Mouse (Mus musculus): ENCODE data around the gene Rbm38.
A peak's percentile ranks its signal among the peaks of the same experiment; 100 is the strongest.

Gene Rbm38

DNA sequence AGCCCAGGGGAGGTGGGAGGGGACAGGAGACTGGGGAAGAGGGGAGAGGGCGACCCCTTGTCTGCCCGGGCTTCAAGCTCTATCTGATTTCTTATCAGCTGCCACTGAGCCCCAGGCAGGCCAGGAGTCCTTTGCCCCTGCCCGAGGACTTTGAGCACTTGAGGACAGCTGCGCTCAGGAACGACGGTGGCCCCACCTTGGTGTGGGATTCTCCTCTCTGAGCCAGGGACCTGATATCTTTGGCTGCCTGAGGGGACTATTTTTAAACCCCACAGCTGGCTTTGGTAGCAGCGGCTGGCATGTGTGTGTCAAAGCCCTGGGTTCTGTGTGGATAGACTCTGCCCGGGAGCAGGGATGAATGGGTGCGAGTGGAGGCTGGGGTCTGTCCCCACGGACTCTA lies 37.3 kb downstream of the Rbm38 start:
- no peak for DNase-seq (ENCODE audit: low spot score in 2 of 2)

DNA sequence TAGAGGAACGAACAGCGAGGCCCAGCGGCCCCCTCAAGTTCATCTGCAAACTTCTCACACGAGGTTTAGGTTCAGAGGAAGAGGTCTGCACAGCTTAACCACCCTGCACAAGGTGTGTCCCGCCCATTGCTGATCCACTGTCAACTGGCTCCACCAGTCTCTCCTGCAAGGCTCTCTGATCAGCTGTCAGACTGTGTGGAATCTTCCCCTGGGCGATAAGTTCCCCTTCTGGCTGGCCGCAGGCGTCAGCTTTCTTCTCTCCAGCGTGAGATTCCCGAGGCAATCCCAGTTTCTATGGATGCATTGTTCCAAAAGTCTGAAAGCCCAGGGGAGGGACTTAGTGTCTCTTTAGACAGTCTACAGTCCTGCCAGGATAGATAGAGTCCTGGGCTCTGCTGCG lies 38.0 kb downstream of the Rbm38 start:
- no peak for DNase-seq (ENCODE audit: low spot score in 2 of 2)

DNA sequence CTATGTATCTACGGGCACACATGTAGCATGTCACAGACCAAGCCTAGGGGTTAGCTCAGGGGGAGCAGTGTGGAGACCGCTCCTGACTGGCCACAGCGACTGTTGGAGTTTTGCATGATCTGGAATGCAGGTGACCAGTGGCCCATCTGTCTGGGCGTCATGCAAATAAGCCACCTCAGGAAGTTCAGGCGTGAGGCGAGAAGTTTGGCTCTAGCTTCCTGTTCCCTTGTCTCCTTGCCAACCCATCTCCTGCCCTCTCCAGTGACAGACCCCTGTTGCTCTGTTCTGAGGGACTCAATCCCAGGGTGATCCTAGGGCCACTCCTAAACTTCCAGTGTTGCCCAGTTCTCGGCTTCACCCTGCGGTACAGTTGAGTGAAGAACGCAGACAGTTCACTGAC lies 40.2 kb downstream of the Rbm38 start:
- DNase-seq (ENCODE audit: low spot score in 2 of 2): peak; percentile 23 to 29

DNA sequence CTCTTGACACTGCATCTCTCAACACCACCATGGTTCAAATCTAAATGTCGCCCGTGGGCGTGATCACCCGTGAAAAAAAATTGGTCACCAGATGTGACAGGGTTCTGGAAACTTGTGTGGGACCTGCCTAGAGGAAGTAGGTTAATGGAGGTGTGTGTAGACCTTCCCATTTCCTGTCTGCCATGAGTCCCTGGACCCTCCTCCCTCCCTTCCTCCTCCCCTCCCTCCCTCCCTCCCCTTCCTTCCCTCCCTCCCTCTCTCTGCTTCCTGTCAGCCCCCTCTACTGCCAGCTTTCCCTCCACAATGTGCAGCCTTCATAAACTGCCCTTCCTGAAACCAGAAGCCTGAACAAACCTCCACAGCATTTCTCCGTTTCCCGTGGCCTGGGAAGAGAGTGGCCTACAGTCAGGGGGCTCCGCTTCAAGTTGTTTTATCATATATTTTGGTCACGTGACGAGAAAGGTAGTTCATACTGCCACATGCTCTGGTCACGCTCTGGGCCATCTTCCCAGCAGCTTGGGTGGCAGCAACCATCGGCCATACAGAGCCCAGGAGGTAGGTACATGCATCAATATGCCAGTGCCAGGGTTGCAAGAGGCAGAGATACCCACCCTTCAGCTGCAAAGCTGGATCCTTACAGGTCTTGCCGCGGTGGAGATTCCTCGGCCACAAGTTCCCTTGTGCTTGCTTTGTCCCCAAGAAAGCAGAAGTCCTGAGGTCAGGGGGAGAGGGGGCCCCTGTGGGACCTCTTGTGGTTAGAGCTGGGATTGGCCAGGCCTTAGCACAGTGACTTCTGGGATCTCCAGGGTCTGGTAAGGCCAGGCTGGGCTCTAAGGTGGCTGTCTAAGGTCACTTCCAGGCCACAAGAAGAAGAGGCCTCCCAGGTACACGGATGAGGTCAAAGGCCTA lies 41.4 kb downstream of the Rbm38 start:
- peak; percentile 44 to 68 for DNase-seq (ENCODE audit: low spot score in 2 of 2)

DNA sequence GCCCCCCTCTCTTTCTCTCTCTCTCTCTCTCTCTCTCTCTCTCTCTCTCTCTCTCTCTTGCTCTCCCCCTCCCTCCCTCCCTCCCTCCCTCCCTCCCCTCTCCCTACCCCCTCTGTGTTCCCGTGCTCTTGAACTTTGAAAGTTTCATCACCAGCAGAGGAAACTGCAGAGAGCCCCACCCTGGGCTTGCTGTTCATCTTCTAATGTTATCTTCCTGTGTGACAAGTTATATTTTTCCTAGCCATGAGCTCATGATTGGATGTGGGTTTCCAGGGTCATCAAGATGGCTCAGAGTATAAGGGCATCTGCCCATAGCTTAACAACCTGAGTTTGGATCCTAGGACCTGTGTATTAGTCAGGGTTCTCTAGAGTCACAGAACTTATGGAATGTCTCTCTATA lies 42.9 kb downstream of the Rbm38 start:
- no peak for DNase-seq (ENCODE audit: low spot score in 2 of 2)

DNA sequence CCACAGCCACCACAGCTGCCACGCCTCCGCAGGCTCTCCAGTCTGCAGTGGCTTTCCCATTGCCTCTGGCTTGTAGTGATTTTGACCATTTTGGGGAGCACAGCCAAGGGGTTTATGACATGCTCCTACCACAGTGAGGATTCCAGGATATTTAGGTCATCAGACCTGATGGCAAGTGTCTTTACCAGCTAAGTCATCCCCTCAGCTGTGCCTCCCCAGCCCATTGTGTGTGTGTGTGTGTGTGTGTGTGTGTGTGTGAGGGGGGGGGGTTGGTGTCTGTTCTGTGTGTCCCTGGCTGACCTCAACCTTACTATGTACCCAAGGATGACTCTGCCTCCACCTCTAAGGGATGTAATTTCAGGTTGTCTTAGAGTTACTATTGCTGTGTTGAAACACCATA lies 44.6 kb downstream of the Rbm38 start:
- no peak for DNase-seq (ENCODE audit: low spot score in 2 of 2)

DNA sequence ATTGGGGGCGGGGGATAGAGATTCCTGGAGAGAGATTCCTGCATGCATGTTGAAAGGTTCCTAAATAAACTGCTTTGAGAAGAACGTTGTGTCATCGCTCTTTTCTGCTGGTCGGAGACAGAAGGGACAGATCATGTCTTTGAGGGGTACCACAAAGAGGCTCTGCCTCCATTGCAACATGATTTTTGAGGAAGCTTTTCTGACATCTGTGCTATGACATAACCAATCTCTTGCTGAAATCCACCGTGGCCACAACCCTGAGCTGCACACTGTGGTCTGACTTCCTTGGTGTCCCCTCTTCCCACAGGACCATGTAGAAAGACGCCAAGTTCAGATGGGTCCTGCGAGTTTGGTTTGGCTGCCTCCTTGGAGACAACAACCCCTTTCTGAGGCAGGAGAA lies 52.6 kb downstream of the Rbm38 start:
- no peak for DNase-seq (ENCODE audit: low spot score in 2 of 2)

DNA sequence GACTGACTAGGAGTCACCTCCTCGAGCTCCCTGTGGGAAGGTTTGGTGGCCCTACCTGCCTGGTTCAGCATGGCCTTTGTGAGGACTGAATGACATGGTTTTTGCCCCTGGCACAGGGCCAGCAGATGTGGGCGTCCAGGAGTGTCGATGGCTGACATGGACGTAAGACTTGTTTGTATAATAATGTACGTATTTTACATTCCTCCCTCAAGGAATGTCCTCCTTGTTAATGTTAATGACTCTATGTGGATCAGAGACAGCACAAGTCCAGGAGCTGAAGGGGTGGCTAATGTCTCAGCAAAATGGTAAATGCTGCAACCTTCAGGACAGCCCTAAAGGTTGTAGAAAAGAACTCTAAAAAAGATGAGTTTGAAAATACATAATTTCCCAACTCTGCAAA lies 53.4 kb downstream of the Rbm38 start:
- DNase-seq (ENCODE audit: low spot score in 2 of 2): no peak

DNA sequence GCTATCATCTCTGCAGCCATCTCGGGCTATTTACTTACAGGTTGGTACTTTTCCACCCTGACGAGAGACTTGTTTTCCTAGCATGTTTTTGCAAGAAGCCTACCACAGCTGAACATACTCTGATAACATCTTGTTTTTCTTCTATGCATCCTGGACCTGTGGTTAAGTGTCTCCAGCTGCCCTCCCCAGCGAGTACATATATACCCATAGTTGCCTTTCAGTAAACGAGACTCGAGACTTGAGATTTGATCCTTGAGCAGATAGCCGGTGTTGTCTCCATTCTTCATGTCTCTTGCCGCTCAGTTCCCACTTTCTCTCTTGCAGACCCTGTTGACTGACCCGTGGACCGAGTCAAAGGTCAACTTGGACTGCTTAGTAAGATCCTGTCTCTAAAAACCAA lies 56.6 kb downstream of the Rbm38 start:
- DNase-seq (ENCODE audit: low spot score in 2 of 2): no peak

DNA sequence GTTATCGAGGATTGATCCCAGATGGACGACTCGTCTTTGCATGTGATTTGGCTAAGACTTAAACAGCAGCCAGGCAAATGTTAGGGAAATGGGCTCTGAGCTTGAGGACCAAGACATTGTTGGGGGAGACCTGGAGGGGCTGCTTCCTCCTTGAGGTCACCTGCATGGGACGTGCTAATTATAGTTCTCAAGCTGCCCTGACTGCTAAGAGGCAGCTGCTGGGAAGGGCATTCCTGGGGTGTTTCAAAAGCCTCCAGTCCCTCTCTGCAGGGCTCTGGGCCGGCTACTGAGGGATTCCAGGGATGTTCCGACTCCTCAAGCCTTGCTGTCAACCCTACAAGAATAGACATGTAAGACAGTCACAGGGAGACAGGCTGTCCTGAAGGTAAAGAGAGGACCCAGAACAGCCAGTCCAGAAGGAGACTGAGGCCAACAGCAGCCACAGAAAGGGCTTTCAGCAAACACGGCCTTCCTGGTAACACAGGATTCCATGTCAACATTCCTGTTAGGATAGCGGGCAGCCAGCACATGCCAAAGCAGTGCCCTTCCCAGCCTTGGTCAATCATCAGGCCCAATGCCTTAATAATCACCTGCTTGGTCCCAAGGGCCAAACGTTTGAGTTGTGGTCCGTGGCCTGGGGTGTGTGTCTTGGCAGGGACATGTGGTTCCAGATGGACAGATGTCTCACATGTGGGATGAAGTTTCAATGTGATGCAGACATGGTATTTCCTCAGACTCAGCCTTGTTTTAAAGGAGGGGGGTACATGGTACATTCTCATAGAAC lies 59.7 kb downstream of the Rbm38 start:
- no peak for DNase-seq (ENCODE audit: low spot score in 2 of 2)

DNA sequence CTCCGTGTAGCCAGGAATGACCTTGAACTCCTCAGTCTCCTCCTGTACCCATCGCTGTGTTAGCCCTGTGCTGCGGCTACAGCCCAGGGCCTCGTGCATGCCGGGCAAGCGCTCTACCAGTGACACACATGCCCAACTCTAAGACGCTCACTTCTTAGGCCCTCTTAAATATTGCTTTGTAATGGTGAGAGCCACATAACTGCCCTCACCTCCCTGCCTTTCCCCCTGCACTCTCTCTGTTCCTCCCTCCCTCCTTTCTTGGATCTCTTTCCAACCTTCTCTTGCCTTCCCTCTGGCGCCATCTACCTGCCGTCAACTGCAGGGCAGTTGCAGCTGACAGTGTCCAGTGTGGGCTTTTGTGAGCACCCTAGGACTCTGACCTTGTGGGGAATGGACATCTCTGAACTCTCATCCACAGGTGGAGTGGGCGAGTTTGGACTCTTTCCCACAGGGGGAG lies 60.5 kb downstream of the Rbm38 start:
- peak; percentile 79 to 89 for DNase-seq (ENCODE audit: low spot score in 2 of 2)

DNA sequence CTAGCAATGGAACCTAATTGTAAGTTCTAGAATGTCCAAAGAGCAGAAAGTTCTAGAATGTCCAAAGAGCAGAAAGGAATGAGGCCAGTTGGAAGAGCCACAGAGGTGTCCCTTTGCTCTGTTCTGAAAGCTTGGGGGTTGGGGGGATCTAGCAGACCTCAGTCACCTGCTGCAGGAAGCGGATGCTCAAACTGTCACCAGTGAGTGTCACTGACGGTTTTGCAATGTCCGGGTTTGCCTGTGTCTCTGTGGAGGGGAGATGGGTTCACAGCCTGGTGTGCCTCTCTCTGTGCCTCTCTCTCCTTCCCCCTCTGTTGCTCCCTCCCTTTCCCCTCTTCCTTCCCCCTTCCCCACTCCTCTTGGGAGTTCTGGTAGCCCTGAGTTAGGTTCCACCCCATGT lies 62.4 kb downstream of the Rbm38 start:
- DNase-seq (ENCODE audit: low spot score in 2 of 2): no peak

DNA sequence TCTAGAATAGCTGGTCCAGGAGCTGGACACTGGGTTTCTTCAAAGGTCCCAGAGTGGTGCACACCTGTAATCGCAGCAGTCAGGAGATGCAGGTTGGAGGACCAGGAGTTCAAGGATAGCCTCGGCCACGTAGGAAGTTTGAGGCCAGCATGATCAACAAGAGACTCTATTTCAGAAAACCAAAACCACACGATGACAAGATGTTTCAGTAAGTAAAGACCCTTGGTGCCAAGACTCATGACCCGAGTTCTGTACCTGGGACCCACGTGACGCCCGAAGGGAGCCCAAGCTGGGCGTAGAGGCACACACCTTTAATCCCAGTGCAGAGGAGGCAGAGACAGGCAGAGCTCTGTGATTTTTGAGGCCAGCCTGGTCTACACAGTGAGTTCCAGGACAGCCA lies 62.8 kb downstream of the Rbm38 start:
- no peak for DNase-seq (ENCODE audit: low spot score in 2 of 2)

DNA sequence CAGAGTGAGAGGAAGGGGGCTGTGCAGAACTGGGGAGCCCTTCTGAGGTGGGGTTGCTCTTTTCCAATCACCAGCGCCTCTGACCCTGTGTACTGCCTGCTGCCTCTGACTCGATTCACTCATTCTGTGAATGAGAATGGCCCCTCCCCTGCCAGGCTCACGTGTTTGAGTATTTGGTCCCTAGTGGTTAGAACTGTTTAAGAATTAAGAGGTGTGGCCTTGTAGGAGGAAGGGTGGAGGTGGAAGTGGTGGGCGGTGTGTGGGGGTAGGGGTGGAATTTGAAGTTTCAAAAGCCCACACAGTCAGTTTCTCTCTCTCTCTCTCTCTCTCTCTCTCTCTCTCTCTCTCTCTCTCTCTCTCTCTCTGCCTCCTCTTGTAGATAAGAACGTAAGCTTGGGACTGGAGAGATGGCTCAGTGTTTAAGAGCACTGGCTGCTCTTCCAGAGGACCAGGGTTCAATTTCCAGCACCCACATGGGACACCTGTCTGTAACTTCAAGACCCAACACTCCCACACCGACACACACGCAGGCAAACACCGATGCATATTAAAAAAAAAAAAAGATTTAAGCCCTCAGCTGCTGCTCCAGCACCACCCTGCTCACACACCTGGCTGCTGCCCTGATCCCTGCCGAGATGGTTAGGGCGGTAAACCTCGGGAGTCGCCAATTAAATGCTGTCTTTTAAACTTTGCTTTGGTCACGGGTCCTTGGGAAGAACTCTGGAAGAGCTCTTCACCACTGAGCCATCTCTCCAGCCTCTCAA lies 63.6 kb downstream of the Rbm38 start:
- peak in 1 of 2 experiments; percentile 83 for DNase-seq (ENCODE audit: low spot score in 2 of 2)
